Mouse (Mus musculus): ENCODE measurements around the gene Mterf4. TPM values are rescaled to one million over a fixed set of nuclear protein-coding genes. Genes with fewer than 3 reads are reported as not detected.

Mterf4 gene
- polyA plus RNA-seq, 1 experiment from 2014 or later, result 26.6 TPM

DNA sequence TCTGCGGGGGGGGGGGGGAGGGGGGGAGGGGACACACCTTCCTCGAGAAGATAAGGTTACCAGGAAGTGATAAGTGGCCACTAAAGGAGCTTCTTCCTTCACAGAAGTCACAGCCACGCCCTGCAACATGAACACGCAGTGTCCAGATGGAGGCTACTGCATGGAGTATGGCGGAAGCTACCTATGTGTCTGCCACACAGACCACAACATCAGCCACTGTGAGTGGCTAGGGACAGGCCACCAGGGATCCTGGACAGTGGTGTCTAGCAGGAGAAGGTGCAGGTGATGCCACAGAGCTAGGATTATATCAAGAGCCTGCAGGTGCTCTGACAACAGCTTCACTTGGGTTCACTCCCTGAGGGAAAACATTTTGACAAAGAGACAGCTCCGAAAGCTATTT, 34.0 kb downstream of the Mterf4 start:
- WGBS, result 65% methylated on average over 6 of the region's 6 CpGs
- Histone ChIP-seq H3K4me1 (ENCODE audit: control insufficient read depth, insufficient read depth, low read length) (no peaks in the 10 kb centered on the region), H3K36me3 (ENCODE audit: control insufficient read depth, insufficient read depth, low read length) (no peaks in the 10 kb centered on the region), H3K27ac (ENCODE audit: low read length) (no peak overlapping the region), H3K27me3 (replicated peaks; ENCODE audit: control insufficient read depth, insufficient read depth, low read length) (no peaks in the 10 kb centered on the region), H3K9me3 (ENCODE audit: control insufficient read depth, low read length) (no peaks in the 10 kb centered on the region), H3K4me3 (ENCODE audit: low read length) (no peak overlapping the region), H3K9ac (ENCODE audit: low read depth, low read length) (no peak overlapping the region), H3K4me2 (ENCODE audit: low read depth, low read length) (no peak overlapping the region)
- 0 out of 2 replicates have a peak, but pooled peaks have one; percentile 26 for ATAC-seq

DNA sequence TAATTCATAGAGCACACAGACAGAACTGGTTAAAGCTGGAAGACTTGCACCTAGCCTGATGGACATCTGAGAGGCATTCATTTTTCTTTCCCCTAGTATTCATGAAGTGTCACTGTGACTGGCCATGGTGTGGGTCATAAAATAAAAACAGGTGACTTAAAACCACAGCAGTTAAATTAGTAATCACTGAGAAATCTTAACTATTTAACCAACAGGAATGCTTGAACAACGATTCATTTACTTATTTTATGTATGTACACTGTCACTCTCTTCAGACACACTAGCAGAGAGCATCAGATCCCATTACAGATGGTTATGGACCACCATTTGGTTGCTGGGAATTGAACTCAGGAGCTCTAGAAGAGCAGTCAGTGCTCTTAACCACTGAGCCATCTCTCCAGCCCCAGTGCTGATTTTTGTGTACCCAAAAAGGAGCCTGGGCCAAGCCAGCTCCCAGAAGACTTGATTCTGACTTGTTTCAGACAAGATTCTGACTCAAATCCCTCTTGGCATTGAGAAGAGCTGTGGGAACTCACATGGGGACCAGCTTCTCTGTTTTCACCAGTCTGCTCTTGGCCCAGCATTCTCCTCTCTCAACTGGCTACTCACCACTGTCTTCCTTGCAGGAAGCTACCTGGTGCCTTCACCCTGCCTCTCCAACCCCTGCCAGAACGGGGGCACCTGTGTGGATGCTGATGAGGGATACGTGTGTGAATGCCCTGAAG, 35.0 kb downstream of the Mterf4 start:
- Histone ChIP-seq H3K4me3 (ENCODE audit: low read length) (no peak overlapping the region), H3K27ac (ENCODE audit: low read length) (no peak overlapping the region), H3K4me1 (ENCODE audit: control insufficient read depth, insufficient read depth, low read length) (no peaks in the 10 kb centered on the region), H3K4me2 (ENCODE audit: low read depth, low read length) (no peak overlapping the region), H3K9me3 (ENCODE audit: control insufficient read depth, low read length) (no peaks in the 10 kb centered on the region), H3K27me3 (replicated peaks; ENCODE audit: control insufficient read depth, insufficient read depth, low read length) (no peaks in the 10 kb centered on the region), H3K36me3 (ENCODE audit: control insufficient read depth, insufficient read depth, low read length) (no peaks in the 10 kb centered on the region), H3K9ac (ENCODE audit: low read depth, low read length) (no peak overlapping the region)
- ATAC-seq, result no peak
- WGBS, result 64% methylated on average over 3 of the region's 3 CpGs

DNA sequence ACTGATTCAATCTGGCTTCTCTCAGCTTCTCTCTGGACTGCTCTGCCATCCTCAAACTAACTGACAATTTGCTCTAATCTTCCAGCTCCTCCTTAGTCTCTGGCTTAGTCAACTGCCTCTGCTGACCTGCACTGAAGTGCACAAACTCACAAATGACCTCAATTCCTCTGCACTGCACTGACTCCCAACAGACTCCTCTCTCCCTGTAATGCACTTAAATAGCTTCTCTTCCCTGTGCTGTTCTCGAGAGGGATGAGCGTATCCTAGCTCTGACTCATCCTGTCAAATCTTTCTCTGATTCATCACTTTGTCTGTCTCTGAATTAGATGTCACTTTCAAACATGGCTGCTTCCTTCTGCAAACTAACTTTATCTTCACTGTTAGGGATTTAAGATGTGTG, 37.5 kb downstream of the Mterf4 start:
- H3K36me3 ChIP-seq (ENCODE audit: control insufficient read depth, insufficient read depth, low read length), result no peaks in the 10 kb centered on the region
- H3K9me3 ChIP-seq (ENCODE audit: control insufficient read depth, low read length), result no peaks in the 10 kb centered on the region
- H3K4me3 ChIP-seq (ENCODE audit: low read length), result no peak overlapping the region
- no peak overlapping the region for H3K9ac ChIP-seq (ENCODE audit: low read depth, low read length)
- WGBS, result 90% methylated on average over 2 of the region's 2 CpGs
- H3K27me3 ChIP-seq (replicated peaks; ENCODE audit: control insufficient read depth, insufficient read depth, low read length), result no peaks in the 10 kb centered on the region
- H3K4me1 ChIP-seq (ENCODE audit: control insufficient read depth, insufficient read depth, low read length), result no peaks in the 10 kb centered on the region
- no peak overlapping the region for H3K4me2 ChIP-seq (ENCODE audit: low read depth, low read length)
- ATAC-seq, result no peak
- H3K27ac ChIP-seq (ENCODE audit: low read length), result no peak overlapping the region

DNA sequence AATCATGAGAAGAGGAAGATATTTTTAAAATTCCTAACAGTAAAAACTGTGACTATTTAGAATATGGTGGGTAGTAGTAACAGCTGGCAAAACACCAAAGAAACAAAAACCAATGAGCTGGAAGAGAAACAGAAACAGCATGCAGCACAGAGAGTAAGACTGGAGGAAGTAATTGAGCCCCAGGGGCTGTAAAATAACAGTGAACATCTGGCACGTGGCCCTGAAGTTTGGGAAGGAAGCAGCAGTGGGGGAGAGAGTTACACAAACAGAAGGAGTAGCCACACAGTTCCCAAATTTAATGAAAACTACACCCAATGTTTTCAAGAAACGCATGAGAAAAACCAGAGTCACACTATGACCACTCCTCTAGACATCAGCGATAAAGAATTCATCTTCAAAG, 38.5 kb downstream of the Mterf4 start:
- 42% methylated on average over 3 of the region's 3 CpGs for WGBS
- ATAC-seq, result no peak
- no peak overlapping the region for H3K27ac ChIP-seq (ENCODE audit: low read length)

DNA sequence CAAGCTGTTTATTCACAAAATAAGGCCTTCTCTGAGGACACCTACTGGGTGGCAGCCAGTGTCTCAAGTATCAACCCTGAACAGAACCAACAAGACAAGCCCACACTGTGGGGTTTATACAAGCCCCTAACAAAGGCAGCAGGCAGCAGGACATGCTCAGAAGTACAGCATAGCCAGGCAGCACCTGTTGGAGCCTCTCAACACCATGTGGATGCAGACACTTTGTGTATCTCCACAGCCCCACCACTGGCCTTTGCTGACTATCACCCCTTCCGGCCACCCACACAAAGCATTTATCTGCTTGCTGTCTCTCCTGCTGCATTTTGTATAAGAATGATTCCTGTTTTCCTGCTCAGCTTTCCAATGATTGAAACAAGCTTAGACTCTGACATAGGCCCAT, 48.2 kb downstream of the Mterf4 start:
- no peak overlapping the region for H3K4me2 ChIP-seq (ENCODE audit: low read depth, low read length)
- H3K27ac ChIP-seq (ENCODE audit: low read length), result no peak overlapping the region
- 92% methylated on average over 1 of the region's 1 CpGs for WGBS
- no peaks in the 10 kb centered on the region for H3K27me3 ChIP-seq (replicated peaks; ENCODE audit: control insufficient read depth, insufficient read depth, low read length)
- H3K9ac ChIP-seq (ENCODE audit: low read depth, low read length), result no peak overlapping the region
- no peak for ATAC-seq
- no peaks in the 10 kb centered on the region for H3K4me1 ChIP-seq (ENCODE audit: control insufficient read depth, insufficient read depth, low read length)
- H3K36me3 ChIP-seq (ENCODE audit: control insufficient read depth, insufficient read depth, low read length), result no peaks in the 10 kb centered on the region
- no peaks in the 10 kb centered on the region for H3K9me3 ChIP-seq (ENCODE audit: control insufficient read depth, low read length)
- H3K4me3 ChIP-seq (ENCODE audit: low read length), result no peak overlapping the region

More for the DNA sequence above, 38.5 kb downstream of the Mterf4 start:
- H3K27me3 ChIP-seq (replicated peaks; ENCODE audit: control insufficient read depth, insufficient read depth, low read length), result no peaks in the 10 kb centered on the region
- H3K4me2 ChIP-seq (ENCODE audit: low read depth, low read length), result no peak overlapping the region
- H3K9ac ChIP-seq (ENCODE audit: low read depth, low read length), result no peak overlapping the region
- H3K36me3 ChIP-seq (ENCODE audit: control insufficient read depth, insufficient read depth, low read length), result no peaks in the 10 kb centered on the region
- no peaks in the 10 kb centered on the region for H3K9me3 ChIP-seq (ENCODE audit: control insufficient read depth, low read length)
- no peaks in the 10 kb centered on the region for H3K4me1 ChIP-seq (ENCODE audit: control insufficient read depth, insufficient read depth, low read length)
- no peak overlapping the region for H3K4me3 ChIP-seq (ENCODE audit: low read length)

DNA sequence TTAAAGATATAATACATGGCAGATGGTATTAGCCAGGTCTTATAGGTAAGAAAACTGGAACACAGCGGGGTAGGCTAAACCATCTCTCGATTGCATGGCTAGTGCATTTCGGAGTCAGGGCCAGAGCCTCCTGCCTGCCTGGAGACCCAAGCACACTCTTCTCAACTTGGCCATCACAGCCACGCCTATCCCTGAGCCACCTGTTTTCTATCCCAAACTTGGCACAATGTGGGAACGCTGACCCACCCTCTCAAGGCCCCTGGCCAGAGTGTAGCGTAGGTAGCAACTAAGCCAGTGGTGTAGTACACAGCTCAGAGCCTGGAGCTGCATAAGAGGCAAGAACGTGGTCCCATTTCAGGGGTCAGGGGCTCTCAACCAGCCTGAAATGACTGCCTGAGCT, 50.0 kb downstream of the Mterf4 start:
- Histone ChIP-seq H3K4me1 (ENCODE audit: control insufficient read depth, insufficient read depth, low read length) (no peaks in the 10 kb centered on the region), H3K27ac (ENCODE audit: low read length) (no peak overlapping the region), H3K27me3 (replicated peaks; ENCODE audit: control insufficient read depth, insufficient read depth, low read length) (no peaks in the 10 kb centered on the region), H3K36me3 (ENCODE audit: control insufficient read depth, insufficient read depth, low read length) (no peaks in the 10 kb centered on the region), H3K4me2 (ENCODE audit: low read depth, low read length) (no peak overlapping the region), H3K9ac (ENCODE audit: low read depth, low read length) (no peak overlapping the region), H3K9me3 (ENCODE audit: control insufficient read depth, low read length) (no peaks in the 10 kb centered on the region), H3K4me3 (ENCODE audit: low read length) (no peak overlapping the region)
- no peak for ATAC-seq
- 88% methylated on average over 7 of the region's 7 CpGs for WGBS

DNA sequence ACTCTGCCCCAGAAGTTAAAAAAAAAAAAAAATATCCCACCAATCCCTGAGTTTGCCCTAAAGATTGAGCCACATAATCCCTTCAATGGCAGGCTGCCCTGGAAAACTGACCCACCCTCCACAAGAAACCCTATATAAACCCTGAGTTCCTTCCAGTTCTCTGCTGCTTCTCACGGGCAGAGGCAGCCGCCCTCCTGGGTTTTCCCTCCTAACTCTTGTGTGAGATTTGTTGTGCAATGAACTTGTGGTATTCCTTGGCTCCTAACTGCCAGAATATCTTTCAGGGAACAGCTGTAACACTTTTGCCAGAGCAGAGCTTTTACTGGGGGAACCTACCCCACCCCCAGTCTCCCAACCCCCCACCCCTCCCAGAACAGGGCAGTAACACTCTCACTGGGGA, 53.1 kb downstream of the Mterf4 start:
- ATAC-seq, result no peak
- 41% methylated on average over 2 of the region's 2 CpGs for WGBS

More for the DNA sequence above, 53.1 kb downstream of the Mterf4 start:
- Histone ChIP-seq H3K27me3 (replicated peaks; ENCODE audit: control insufficient read depth, insufficient read depth, low read length) (no peaks in the 10 kb centered on the region), H3K27ac (ENCODE audit: low read length) (no peak overlapping the region), H3K4me3 (ENCODE audit: low read length) (no peak overlapping the region), H3K4me2 (ENCODE audit: low read depth, low read length) (no peak overlapping the region), H3K36me3 (ENCODE audit: control insufficient read depth, insufficient read depth, low read length) (no peaks in the 10 kb centered on the region), H3K9ac (ENCODE audit: low read depth, low read length) (no peak overlapping the region), H3K4me1 (ENCODE audit: control insufficient read depth, insufficient read depth, low read length) (no peaks in the 10 kb centered on the region), H3K9me3 (ENCODE audit: control insufficient read depth, low read length) (no peaks in the 10 kb centered on the region)

Small RNA genes lying within 50 kb of the gene (microRNA-seq; reads per million reads assigned to microRNA genes)
- gene Mir6345, result not detected
- gene Mir6901, result not detected
- 0.68 reads per million for gene Mir6902

Other genes starting within 250 kb of the Mterf4 start
- gene Kif1a, start 204.0 kb downstream of the Mterf4 start, polyA plus RNA-seq (2015; fragmentation: Nextera tagmentation; extraction: Ambion mirVana), result 14.0 and 16.0 TPM in 2 replicates
- gene Agxt, start 170.7 kb downstream of the Mterf4 start, polyA plus RNA-seq (2015; fragmentation: Nextera tagmentation; extraction: Ambion mirVana), result 0.73 and 1.1 TPM in 2 replicates
- gene 2310007B03Rik, start 145.0 kb downstream of the Mterf4 start, polyA plus RNA-seq (2015; fragmentation: Nextera tagmentation; extraction: Ambion mirVana), result 16.8 and 20.0 TPM in 2 replicates
- 0.05 and 0.07 TPM in 2 replicates for gene Crocc2, start 137.2 kb downstream of the Mterf4 start, polyA plus RNA-seq (2015; fragmentation: Nextera tagmentation; extraction: Ambion mirVana)
- gene Sned1, start 70.1 kb downstream of the Mterf4 start, polyA plus RNA-seq (2015; fragmentation: Nextera tagmentation; extraction: Ambion mirVana), result 2.3 and 2.6 TPM in 2 replicates
- 50.8 and 58.7 TPM in 2 replicates for gene Ppp1r7, start 36.9 kb upstream of the Mterf4 start, polyA plus RNA-seq (2015; fragmentation: Nextera tagmentation; extraction: Ambion mirVana)
- 7.4 and 7.8 TPM in 2 replicates for gene Pask, start 37.6 kb upstream of the Mterf4 start, polyA plus RNA-seq (2015; fragmentation: Nextera tagmentation; extraction: Ambion mirVana)
- 2.2 and 2.6 TPM in 2 replicates for gene Ano7, start 68.0 kb upstream of the Mterf4 start, polyA plus RNA-seq (2015; fragmentation: Nextera tagmentation; extraction: Ambion mirVana)
- 146 and 159 TPM in 2 replicates for gene Hdlbp, start 172.9 kb upstream of the Mterf4 start, polyA plus RNA-seq (2015; fragmentation: Nextera tagmentation; extraction: Ambion mirVana)
- gene Farp2, start 206.2 kb upstream of the Mterf4 start, polyA plus RNA-seq (2015; fragmentation: Nextera tagmentation; extraction: Ambion mirVana), result 5.1 and 6.7 TPM in 2 replicates